Mouse (Mus musculus) CD4-positive, CD25-positive, alpha-beta regulatory T cell (primary cell): ENCODE results near the gene Mcpt1. TPM values are rescaled to one million over a fixed set of nuclear protein-coding genes. Genes with fewer than 3 reads are reported as not detected.

Experiments used
- polyA plus RNA-seq: library from polyadenylated mRNA; unstranded; fragments of 100-300 nt; shearing (Covaris generic); gene quantifications from one replicate; pipeline ENCODE4 v1.2.1, GENCODE M21; 2017

Gene Mcpt1
- polyA plus RNA-seq: not detected

DNA sequence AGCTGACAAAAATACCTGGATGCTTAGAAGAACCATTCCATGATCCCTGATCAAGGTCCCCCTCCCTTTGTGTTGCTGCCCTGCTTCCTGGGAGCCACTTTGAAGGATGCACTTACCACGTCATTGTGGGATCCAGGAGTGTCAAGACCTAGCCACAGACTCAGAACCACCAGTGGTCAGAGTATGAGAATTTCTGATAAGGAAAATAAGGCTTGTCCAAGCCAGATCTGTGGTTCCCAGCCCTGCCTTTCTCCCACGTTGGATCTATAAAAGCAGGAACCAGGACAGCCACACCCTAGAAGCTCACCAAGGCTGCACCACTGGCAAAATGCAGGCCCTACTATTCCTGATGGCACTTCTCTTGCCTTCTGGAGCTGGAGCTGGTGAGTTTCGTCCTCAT is at the start of gene Mcpt1:
Gene Mcpt1, plus strand, starts transcription at position 301 of the 400 bp plus-strand sequence.

GRCm38 (mm10) chr14:56030395-56030794 is 12.6 kb downstream of the Mcpt1 start, which contains the start of gene Mcpt9:
Mcpt9 (minus strand) TSS chr14:56030495.

GRCm38 (mm10) chr14:56041792-56042191 is 24.0 kb downstream of the Mcpt1 start, which contains the start of gene Mcpt2:
Mcpt2 (plus strand) TSS chr14:56042041.

GRCm38 (mm10) chr14:56062213-56062612 is 44.4 kb downstream of the Mcpt1 start, which contains the start of gene Mcpt4:
Mcpt4 (minus strand) TSS chr14:56062313.

Other genes with a start within 250 kb of the Mcpt1 start
- gene Adcy4, start 233.9 kb upstream of the Mcpt1 start, polyA plus RNA-seq: 0.32 TPM
- gene Ripk3, start 229.1 kb upstream of the Mcpt1 start, polyA plus RNA-seq: 67.6 TPM
- gene Nfatc4, start 194.8 kb upstream of the Mcpt1 start, polyA plus RNA-seq: not detected
- 1.2 TPM for gene Nynrin, start 164.0 kb upstream of the Mcpt1 start, polyA plus RNA-seq
- gene Cbln3, start 133.6 kb upstream of the Mcpt1 start, polyA plus RNA-seq: 0.20 TPM
- 63.7 TPM for gene Khnyn, start 133.0 kb upstream of the Mcpt1 start, polyA plus RNA-seq
- gene Sdr39u1, start 117.7 kb upstream of the Mcpt1 start, polyA plus RNA-seq: 73.6 TPM
- gene Cma1, start 73.3 kb upstream of the Mcpt1 start, polyA plus RNA-seq: not detected
- not detected for gene Cma2, start 67.0 kb upstream of the Mcpt1 start, polyA plus RNA-seq
- not detected for gene Mcpt9, start 12.5 kb downstream of the Mcpt1 start, polyA plus RNA-seq
- gene Mcpt2, start 24.1 kb downstream of the Mcpt1 start, polyA plus RNA-seq: not detected
- gene Mcpt4, start 44.3 kb downstream of the Mcpt1 start, polyA plus RNA-seq: not detected
- not detected for gene Mcpt8, start 67.3 kb downstream of the Mcpt1 start, polyA plus RNA-seq
- gene Ctsg, start 84.6 kb downstream of the Mcpt1 start, polyA plus RNA-seq: not detected
- not detected for gene Gzme, start 102.7 kb downstream of the Mcpt1 start, polyA plus RNA-seq
- 0.19 TPM for gene Gzmd, start 114.6 kb downstream of the Mcpt1 start, polyA plus RNA-seq
- gene Gzmg, start 141.6 kb downstream of the Mcpt1 start, polyA plus RNA-seq: not detected
- not detected for gene Gzmn, start 156.6 kb downstream of the Mcpt1 start, polyA plus RNA-seq
- not detected for gene Gzmf, start 193.4 kb downstream of the Mcpt1 start, polyA plus RNA-seq
- 5.0 TPM for gene Gzmc, start 216.7 kb downstream of the Mcpt1 start, polyA plus RNA-seq
- 7.5 TPM for gene Gzmb, start 244.3 kb downstream of the Mcpt1 start, polyA plus RNA-seq